Mouse (Mus musculus): Measurements from ENCODE around the gene Kansl2.

Gene Kansl2

GRCm38 (mm10) chr15:98536828-98537510 is 2.9 kb upstream of the Kansl2 start:
- in situ Hi-C loops (cut with MboI, MseI), result no loop called here

DNA sequence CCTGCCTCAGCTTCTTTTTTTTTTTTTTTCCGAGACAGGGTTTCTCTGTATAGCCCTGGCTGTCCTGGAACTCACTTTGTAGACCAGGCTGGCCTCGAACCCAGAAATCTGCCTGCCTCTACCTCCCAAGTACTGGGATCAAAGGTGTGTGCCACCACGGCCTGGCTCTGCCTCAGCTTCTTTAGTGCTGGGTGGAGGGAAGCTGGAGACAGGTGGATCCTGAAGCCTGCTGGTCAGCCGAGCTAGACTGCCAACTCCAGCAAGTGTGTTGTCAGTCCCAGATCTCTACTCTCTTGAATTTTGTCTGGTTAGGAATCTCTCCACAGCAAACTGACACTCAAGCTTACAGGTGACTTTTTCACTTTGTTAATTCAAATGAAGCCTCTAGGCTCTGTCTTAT is 1.9 kb upstream of the Kansl2 start:
- in situ Hi-C loops (cut with MboI, MseI), result no loop called here

GRCm38 (mm10) chr15:98533035-98533531 is 981 bp downstream of the Kansl2 start:
- in situ Hi-C loops (cut with MboI, MseI), result no loop called here

DNA sequence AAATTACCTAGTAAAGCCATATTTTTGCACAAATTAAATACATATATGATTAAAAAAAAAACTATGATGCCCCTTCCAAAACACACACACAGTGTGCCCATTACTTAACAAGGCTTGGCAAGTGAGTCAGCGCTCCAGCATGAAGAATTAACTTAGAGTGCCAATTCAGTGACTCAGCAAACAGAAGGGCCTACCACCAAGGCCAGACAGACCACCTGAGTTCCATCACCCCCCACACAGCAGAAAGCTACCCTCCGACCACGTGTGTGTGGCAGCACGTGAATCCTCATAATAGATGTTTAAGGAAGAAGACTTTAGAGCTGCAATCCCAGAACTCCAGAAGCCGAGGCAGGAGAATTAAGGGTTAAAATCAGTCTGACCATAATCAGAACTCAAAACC is 1.8 kb downstream of the Kansl2 start:
- in situ Hi-C loops (cut with MboI, MseI), result no loop called here

DNA sequence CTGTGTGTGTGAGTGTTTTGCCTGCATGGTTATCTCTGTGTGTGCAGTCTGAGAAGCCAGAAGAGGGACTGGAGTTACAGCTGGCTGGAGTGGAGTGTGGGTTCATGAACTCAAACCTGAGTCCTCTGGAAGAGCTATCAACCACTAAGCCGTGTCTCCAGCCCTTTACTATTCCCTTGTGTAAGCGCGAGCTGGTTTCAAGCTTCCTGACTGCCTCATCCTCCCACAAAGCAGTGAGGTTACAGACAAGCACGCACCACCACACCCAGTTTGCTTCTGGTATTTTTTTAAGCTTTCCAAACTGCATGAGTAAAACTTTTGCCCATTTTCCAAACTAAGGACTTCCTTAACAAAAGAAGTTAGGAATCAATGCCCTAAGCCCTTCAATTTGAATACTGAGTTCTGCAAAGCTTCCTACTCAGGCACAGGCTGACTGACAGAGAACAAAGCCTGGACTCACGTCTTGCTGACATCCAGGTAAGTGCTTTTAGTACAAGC is 5.9 kb downstream of the Kansl2 start:
- in situ Hi-C loops (cut with MboI, MseI), result no loop called here

DNA sequence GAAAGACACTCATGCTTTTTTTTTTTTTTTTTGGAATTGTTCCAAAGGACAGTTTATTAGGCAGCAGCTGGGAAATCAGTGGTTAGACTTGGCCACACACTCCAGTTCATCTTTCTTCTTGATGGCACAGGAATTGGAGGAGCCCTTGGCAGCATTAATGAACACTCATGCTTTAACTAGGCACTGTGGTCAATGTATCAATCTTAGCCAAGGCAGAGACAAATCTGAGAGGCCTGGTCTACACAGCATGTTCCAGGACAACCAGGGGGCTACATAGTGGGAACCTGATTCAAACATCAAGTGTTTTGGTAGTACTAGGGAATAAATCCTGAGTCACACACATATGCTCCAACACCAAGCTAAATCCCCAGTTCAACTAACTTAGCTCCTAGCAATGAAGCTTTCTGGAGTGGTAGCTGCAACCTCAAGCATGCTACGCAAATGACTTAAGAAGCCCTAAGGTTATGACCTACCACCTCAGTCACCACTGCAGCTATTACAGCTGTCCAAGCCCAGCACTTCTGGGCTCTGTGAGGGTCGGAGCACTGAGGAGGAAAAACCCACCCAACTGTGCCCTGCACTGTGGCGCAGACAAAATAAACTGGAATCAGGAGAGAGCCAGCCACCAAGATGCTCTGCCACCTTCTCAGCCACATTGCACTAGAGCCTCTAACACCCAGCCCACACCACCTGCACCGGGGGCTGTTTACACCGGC is 6.8 kb downstream of the Kansl2 start:
- in situ Hi-C loops (cut with MboI, MseI), result no loop called here

GRCm38 (mm10) chr15:98526057-98526456 is 8.0 kb downstream of the Kansl2 start:
- in situ Hi-C loops (cut with MboI, MseI), result no loop called here

DNA sequence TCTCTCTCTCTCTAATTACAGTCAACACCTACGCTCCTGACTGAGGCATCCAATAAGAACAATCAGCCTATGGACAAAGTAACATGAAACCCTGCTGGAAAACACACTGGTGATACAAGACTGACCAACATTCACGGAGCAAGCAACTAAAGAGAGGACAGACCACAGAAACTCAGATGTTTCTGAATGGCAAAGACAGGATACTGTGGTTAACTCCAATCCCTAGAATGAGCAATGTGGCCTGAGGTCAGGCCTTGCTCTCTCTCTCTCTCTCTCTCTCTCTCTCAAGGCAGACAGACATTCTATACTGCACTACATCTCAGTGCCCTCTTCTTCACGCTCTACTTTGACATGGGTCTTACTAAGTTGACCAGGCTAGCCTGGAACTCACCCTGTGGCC is 12.8 kb downstream of the Kansl2 start:
- in situ Hi-C loops (cut with MboI, MseI), result no loop called here

DNA sequence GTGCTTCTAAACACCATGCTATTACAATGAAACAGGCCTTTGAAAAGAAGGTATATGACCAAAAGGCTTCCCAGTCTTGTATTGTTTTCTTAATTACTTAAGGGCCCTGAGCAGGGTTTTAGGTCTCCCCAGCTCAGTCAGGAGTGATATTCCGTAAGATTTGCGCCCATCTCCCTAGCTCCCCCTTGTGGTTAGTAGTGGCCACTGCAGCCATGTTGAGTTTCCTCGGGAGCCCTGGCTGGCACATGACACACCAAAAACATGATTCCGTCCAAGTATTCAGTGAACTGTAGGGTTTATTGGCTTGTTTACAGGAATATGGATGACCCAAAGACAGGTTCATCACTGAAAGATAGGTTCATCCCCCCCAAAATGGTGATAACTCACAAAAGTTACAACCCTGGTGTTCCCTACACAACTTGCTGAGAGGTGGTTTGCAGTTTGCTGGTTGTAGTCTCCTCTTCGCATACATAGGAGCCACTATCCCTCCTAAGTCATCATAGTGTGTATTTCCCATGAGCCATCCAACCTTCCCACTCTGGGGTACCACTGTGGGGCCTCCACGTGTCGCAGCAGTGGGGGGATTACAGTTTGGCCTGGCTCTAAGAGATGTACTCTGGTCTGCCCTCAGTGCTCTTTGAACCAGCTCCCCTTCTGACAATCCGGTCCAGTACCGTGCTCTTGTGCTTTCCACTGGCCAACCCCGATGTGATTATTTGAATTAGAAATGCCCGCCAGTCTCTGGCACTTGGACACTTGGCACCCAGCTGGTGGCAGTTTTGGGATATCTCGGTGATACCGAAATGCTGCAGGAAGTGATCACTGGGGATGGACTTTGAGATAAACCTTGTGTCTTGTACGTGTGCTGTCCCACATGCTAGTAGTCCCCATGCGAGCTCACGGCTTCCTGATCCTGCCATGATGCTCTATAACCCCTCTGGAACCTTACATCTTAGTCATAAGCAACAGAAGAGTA is 16.4 kb downstream of the Kansl2 start:
- in situ Hi-C loops (cut with MboI, MseI), result loop anchor here in 1 of 2 experiments (10.0 kb wide), 1 partner anchor 517 kb away; no protein-coding TSS in a partner anchor

- in situ Hi-C loops (cut with MboI, MseI), result loop anchor here in 1 of 2 experiments (10.0 kb wide), 1 partner anchor 520 kb away; no protein-coding TSS in a partner anchor
These were observed 19.2 kb downstream of the Kansl2 start for GRCm38 (mm10) chr15:98514845-98515244.

DNA sequence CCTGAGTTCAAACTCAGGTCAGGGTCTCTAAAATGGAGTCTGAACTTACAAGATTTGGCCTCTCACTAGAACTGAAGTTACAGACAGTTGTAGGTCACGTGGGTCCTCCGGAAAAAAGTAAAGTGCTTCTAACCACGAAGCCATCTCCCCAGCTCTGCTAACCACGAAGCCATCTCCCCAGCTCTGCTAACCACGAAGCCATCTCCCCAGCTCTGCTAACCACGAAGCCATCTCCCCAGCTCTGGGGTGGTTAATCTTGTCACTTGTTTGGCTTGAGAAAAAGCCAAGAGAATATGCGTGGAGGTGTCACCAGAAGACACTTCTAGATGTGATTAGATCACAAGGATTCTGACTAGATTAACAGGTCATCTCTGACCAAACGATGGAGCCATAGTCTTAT is 19.9 kb downstream of the Kansl2 start:
- in situ Hi-C loops (cut with MboI, MseI), result loop anchor here in 1 of 2 experiments (10.0 kb wide), 1 partner anchor 521 kb away; no protein-coding TSS in a partner anchor

DNA sequence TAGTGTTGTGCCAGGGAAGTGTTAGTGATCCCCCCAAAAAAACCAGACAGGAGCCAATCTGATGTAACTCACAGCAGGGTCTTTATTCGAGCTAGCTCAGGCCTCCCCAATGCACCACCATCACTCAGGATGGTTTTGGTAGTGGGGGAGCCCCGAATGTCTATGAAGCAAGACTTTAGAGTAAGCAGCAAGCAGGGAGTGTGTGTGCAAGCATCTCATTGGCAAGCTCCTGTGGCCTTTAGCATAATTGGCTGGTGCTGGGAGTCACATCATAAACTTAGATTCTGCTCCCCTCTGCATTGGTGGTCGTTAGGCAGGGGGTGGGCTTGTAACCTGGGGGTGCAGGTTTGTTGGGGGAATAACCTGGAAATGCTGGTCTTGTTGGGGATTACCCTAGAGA is 20.4 kb downstream of the Kansl2 start:
- in situ Hi-C loops (cut with MboI, MseI), result loop anchor here in 1 of 2 experiments (10.0 kb wide), 1 partner anchor 521 kb away; no protein-coding TSS in a partner anchor

DNA sequence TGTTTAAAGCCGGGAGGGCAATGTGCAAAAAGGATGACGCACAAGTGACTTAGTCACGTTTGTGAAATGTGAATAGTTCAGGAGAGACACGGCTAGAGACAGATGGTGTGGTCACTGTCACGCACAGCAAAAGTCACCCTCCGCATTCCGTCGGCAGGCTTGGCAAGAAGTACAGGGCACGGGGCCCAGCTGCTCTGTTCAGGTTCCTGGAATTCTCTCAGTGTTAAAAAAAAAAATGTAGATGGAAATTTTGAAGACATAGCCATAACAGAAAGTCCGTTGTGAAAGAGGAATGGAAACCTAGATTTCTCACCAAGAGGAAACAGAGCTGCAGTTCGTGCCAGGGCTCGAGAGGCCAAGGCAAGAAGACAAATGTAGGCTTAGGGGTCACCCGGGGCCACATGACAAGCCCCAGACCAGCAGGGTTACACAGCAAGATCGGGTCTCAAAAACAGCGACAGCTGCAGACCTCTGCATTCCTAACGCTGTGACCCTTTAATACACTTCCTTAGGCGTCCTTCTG is 21.2 kb downstream of the Kansl2 start:
- in situ Hi-C loops (cut with MboI, MseI), result loop anchor here in 1 of 2 experiments (10.0 kb wide), 1 partner anchor 522 kb away; no protein-coding TSS in a partner anchor

GRCm38 (mm10) chr15:98512232-98512631 is 21.8 kb downstream of the Kansl2 start:
- in situ Hi-C loops (cut with MboI, MseI), result loop anchor here in 1 of 2 experiments (10.0 kb wide), 1 partner anchor 523 kb away; no protein-coding TSS in a partner anchor

DNA sequence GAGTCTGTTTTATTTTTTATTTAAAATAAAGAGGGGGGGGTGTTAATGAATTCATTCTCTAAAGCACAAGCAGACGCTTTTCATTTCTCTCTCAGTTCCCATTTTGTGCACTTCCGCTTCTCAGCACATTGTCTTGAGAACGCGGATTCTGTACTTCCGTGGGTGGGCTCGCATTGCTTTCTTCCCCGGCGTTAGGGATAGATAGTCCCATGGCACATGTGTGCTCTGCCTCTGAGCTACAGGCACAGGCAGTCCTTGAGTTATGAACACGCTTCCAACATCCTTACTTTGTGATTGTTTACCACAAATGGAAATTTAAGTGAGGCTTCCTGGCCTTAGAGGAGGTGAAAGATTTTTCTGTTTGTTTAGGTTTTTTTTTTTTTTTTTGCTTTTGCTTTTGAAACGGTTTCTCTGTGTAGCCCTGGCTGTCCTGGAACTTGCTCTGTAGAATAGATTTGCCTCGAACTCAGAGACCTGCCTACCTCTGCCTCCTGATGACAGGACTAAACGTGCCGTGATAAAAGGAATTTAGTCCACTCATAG is 22.6 kb downstream of the Kansl2 start:
- in situ Hi-C loops (cut with MboI, MseI), result loop anchor here in 1 of 2 experiments (10.0 kb wide), 1 partner anchor 523 kb away; no protein-coding TSS in a partner anchor

DNA sequence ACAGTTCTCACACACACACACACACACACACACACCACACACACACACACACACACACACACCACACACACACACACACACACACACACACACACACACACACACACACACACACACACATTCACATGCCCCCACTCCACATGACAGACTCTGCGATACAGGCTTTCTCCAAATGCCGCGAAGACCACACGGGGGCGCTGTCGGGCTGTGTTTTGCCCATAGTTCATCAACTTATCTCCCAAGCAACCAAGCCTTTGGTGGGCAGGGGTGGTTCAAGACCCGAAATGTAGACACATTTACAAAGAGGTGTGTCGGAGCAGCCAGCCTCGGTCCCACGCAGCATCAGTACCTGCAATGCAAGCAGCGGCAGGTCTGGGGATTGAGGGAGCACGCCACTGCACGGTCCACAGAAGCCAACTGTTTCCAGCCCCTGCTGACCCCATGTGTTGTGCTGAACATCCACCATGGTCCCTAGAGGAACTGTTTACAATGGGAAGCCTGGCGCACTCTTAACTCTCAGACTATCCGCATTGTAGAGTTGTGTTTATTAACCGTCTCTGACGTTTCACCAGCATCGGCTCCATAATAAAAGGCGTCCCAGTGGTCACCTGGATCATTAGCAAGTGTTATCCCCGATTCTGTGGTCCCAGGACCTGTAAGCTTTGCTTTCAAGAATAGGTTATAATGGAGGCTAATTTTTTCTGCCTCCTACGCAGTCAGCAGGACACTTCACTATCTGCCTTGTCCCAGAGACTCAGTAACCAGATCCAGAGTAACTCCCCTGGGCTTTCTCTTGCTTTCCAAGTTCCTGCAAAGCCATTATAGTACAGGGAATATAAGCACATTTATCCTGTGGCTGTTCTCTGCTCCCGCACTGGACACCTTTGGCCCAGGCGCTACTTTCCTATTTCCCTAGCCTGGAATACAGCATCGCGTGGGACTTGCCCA is 23.4 kb downstream of the Kansl2 start:
- in situ Hi-C loops (cut with MboI, MseI), result loop anchor here in 1 of 2 experiments (10.0 kb wide), 1 partner anchor 524 kb away; no protein-coding TSS in a partner anchor

DNA sequence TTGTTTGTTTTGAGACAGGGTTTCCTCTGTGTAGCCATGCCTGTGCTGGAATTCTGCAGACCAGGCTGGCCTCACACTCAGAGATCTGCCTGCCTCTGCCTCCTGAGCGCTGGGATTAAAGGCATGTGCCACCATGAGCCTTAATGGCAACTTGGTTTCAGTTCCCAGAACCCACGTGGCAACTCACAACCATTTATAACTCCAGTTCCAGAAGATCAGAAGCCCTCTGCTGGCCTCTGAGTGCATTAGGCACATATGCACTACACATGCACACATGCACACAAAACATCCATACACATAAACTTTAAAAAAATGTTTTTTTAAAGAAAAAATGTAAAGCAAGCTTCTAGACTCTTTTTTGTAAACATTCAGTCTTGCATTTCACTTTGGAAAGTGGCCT is 24.7 kb downstream of the Kansl2 start:
- in situ Hi-C loops (cut with MboI, MseI), result no loop called here

DNA sequence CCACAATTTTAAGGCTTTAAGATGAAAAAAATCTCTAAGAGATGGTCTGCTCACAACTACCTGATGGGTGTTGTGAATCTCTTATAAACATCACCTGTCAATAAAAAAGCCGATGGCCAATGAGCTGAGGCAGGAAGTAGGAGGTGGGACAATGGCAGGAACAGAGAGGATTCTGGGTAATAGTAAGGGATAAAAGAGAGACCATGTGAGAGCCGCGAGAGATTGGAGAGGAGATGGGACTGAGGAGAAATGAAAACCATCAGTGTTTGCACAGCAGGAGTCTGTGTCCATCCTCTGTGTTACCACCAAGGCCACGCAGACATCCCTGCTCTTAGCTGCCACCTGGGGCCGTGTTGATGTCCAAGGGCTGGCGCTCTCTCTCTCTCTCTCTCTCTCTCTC is 26.7 kb downstream of the Kansl2 start:
- in situ Hi-C loops (cut with MboI, MseI), result no loop called here

DNA sequence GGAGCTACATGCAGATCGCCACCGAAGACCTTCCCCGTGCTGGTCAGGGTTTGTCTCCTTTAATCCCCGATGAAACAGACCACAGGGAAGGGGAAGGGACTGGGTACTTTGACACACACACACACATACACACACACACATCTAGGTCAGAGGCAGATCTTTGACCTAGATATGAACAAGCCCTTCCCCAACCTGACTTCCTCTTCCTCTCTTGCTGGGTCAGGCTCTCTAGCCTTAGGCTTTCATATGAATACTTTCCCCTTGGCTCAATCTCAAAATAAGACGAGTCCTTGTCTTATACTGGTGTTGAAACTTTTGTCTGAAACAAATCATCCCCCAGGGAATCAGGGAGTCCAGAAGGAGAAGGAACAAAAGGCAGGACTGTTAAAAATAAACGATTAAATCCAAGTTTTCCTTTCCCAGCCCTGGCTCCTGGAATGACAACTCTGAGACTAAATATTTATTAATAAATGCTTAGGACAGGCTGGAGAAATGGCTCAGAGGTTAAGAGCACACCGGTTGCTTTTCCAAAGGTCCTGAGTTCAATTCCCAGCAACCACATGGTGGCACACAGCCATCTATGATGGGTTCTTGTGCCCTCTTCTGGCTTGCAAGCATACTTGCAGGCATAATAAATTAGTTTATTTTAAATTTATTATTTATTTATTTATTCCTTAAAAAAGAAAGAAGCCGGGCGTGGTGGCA is 27.7 kb downstream of the Kansl2 start:
- in situ Hi-C loops (cut with MboI, MseI), result no loop called here

All from T-helper 17 cell (primary cell).